Mouse (Mus musculus): ENCODE measurements around the gene Sept3.

DNA sequence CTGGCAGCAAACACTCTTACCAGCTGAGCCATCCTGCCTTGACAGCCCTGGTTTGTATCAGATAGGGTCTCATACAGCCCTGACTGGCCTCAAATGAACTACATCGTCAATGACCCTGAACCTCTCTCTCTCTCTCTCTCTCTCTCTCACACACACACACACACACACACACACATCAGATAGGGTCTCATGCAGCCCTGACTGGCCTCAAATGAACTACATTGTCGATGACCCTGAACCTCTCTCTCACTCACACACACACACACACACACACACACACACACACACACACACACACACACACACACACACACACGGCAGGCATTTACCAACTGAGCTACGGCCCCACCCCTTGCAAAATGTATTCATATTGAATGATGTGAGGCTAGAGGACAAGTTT lies 43.6 kb upstream of the Sept3 start:
- no peak for TF ChIP-seq POLR2A (IDR thresholded peaks at IDR 0.05; ENCODE audit: control insufficient read depth, low read depth, low read length)
- TF ChIP-seq CTCF (IDR thresholded peaks at IDR 0.05; ENCODE audit: control insufficient read depth, insufficient read depth, insufficient replicate concordance, low read depth, low read length): no peak

Measured in testis, adult 2 months (tissue).